Mouse (Mus musculus): ENCODE data around the gene Suv39h1. TPM values are rescaled to one million over a fixed set of nuclear protein-coding genes. Genes with fewer than 3 reads are reported as not detected.
"Not testable (repeated sequence)": the region's sequence is repeated elsewhere in the genome, so short reads cannot be mapped to it uniquely, and the experiment has no call there.

Gene Suv39h1
- total RNA-seq, 4 experiments from 2014 or later = 3.5 to 5.0 (median 4.3) TPM

DNA sequence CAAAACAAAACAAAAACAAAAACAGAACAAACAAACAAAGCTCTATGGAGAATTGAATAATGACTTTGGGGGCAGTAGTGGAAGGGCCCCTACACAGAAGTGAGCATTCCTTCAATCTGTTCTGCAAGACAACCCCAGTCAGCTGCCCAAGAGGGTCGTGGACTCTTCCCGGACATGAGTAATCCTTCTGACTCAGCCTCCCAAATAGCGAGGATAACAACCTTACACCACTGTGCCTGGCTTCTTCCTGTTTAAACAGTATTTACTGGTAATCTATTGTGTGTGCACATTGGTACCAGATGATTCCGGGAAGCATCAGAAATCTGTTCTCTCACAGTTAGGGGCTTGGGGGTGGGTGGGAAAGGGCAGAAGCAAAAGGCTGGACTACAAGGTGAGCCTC is 47.7 kb downstream of the Suv39h1 start:
- no peak for DNase-seq (ENCODE audit: low spot score in 2 of 2)

DNA sequence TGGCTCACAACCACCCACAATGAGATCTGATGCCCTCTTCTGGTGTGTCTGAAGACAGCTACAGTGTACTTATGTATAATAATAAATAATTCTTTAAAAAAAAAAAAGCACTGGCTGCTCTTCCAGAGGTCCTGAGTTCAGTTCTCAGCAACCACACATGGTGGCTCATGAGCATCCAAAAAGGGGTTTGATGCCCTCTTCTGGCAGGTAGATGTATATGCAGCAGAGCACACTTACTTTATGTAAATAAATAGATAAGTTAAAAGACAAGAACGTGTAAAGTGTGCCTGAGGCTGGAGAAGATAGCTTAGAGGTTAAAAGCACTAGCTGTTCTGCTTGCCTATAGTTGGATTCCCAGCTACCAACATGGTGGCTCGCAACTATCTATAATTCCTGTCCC is 49.8 kb downstream of the Suv39h1 start:
- no peak for DNase-seq (ENCODE audit: low spot score in 2 of 2)

DNA sequence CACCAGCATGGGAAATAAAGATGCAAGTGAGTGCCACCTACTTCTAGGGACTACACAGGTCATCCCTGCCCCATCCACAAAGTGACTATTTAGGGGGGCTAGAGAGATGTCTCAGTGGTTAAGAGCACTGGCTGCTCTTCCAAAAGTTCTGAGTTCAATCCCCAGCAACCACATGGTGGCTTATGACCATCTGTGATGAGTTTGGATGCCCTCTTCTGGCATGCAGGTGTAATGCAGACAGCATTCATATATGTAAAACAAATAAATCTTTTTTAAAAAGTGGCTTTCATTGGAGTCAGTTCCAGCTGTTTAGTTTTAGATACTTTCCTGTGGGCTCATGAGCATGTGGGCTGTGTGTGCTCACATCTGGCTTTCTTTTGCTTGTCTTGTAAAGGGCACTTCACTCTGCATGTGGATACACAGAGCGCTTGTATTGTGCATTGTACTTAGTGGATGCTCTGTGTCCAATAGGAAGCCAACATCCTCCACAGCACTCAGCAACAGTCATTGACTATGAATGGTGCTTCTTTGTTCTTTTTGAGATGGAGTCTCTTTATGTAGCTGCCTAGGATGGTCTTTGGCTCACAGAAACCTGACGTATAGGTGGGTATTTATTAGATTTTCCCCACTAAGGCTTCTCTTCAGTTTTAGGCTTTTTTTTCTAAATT is 54.3 kb downstream of the Suv39h1 start:
- DNase-seq (ENCODE audit: low spot score in 2 of 2) = no peak

DNA sequence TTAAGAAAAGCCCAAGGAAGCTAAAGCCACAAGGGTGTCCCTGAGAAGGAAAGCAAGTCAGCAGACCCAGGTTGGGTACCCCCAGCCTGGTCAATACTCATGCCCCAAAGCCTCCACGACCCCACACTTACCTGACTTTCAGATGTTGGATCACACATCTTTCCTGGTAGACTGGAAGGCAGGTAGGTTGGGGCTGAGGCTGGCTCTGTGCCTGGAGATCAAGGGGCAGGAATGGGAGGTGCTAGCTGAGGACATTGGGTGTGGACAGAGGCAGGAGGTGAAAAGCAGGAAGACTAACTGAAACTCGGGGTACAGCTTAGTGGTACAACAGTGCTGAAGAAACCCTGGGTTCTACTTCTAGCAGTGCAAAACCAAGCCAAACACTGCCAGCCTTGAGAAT is 56.3 kb downstream of the Suv39h1 start, which contains the start of gene Glod5:
Glod5 (minus strand) TSS at position 207 of the 400 bp plus-strand sequence.
- no peak for DNase-seq (ENCODE audit: low spot score in 2 of 2)

DNA sequence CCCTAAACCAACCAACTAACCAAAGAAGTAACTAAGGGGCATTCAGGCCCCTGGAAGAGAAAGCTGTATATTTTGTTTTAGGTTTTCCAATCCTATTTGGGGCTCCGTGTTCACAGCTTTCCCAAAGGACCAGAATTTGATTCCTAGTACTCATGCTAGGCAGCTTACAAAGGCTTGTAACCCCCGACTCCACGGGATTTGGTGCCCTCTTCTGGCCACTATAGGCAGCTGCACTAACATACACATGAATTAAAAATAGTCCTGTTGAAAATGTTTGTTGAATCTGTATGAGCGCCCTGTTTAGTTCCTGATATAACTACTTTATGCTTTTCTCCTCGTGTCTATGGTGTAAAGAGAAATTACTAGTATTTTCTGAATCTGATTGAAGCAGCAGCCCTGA is 57.4 kb downstream of the Suv39h1 start:
- DNase-seq (ENCODE audit: low spot score in 2 of 2) = no peak

DNA sequence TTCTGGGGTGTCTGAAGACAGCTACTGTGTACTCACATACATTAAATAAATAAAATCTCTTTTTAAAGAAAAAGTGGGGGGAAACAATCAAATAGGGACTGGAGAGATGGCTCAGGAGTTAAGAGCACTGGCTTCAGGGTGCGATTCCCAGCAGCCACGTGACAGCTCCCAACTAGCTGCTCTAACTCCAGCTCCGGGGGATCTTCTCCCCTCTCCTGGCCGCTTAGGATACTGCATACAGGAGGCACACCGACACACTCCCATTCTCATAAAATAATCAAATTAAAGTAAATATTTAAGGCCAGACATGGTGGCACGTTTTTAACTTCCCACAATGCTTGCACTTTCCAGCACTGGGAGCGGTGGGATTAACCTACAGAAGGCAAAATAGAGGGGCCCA is 58.9 kb downstream of the Suv39h1 start:
- DNase-seq (ENCODE audit: low spot score in 2 of 2) = not testable (repeated sequence)

DNA sequence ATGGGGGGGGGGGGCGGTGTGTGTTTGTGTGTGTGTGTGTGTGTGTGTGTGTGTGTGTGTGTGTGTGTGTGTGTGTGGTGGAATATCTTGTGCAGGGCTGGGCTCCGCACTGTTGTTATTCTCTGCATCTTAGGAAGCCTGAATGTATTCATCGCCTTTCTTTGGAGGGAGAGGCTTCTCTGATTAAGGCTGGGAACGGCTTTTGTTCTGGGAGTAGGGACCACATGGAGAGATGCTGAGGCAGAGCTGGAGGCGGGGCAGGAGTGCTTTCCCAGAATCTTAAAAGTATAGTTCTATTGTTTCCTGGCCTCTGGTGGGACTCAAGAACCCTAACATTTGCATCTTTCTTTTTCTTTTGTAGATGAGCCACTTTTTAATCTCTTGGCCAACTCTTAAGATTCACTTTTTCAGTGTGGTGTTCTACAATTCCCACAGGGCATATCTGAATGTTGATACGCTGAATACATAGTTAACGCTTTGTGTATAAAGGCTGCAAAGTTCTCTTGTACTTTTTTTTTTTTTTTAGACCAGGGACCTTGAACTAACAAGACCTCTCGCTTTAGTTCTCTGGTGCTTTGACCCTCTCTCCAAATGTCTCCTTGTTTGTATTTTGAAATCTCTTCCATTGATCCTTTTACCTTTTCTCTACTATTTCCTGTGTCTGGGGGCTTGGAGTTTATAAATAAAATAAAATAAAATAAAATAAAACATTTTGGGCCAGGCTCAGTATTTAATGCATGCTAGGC is 60.8 kb downstream of the Suv39h1 start:
- DNase-seq (ENCODE audit: low spot score in 2 of 2) = no peak

DNA sequence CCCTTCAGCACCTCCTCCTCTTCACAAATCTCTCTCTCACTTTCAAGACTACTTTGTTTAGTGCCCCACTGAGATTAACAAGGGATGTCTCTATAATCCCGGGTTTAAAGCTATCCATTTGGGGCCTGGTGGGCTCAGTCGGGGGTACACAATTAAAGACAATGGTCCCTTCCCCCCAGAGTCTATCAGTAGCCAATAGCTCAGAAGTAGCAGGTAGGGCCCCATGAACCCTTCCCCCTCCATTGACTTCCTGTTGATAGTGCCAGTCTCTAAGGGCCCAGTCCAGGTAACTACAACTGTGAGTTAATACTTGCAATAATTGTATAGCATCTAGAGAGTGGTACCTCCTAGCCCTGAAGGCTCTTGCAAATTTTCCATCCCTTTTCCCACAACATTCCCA is 61.4 kb downstream of the Suv39h1 start:
- no peak for DNase-seq (ENCODE audit: low spot score in 2 of 2)

Other genes starting within 250 kb of the Suv39h1 start
- 10 to 100 TPM; 13.8 to 17.8 (median 15.6) TPM for gene Otud5, start 233.4 kb downstream of the Suv39h1 start, total RNA-seq (2022)
- 1 to 10 TPM; 1.1 to 3.3 (median 1.7) TPM for gene Pim2, start 196.5 kb downstream of the Suv39h1 start, total RNA-seq (2022)
- gene Slc35a2, start 190.7 kb downstream of the Suv39h1 start, total RNA-seq (2022) = 10 to 100 TPM in 2 of 4 experiments, 1 to 10 TPM in 2; 8.5 to 11.3 (median 10.2) TPM
- gene Pqbp1, start 175.5 kb downstream of the Suv39h1 start, total RNA-seq (2022) = 10 to 100 TPM; 17.3 to 20.6 (median 19.3) TPM
- gene Timm17b, start 175.4 kb downstream of the Suv39h1 start, total RNA-seq (2022) = 10 to 100 TPM; 47.8 to 58.6 (median 53.9) TPM
- gene Gm10491, start 166.9 kb downstream of the Suv39h1 start, total RNA-seq (2022) = not detected
- 1 to 10 TPM in 1 of 4 experiments, under 1 TPM in 1, not detected in 2; 0.87 to 1.5 TPM for gene Gm10490, start 165.2 kb downstream of the Suv39h1 start, total RNA-seq (2022)
- not detected for gene Pcsk1n, start 154.9 kb downstream of the Suv39h1 start, total RNA-seq (2022)
- not detected for gene Eras, start 146.2 kb downstream of the Suv39h1 start, total RNA-seq (2022)
- gene Hdac6, start 126.9 kb downstream of the Suv39h1 start, total RNA-seq (2022) = 1 to 10 TPM; 3.8 to 6.2 (median 4.2) TPM
- gene Gata1, start 96.7 kb downstream of the Suv39h1 start, total RNA-seq (2022) = under 1 TPM in 1 of 4 experiments, not detected in 3; 0.13 TPM
- not detected for gene Glod5, start 56.3 kb downstream of the Suv39h1 start, total RNA-seq (2022)
- gene Was, start 15.7 kb upstream of the Suv39h1 start, total RNA-seq (2022) = under 1 TPM; 0.15 to 0.54 (median 0.45) TPM
- 10 to 100 TPM in 2 of 4 experiments, 1 to 10 TPM in 2; 8.7 to 10.4 (median 9.6) TPM for gene Wdr13, start 58.1 kb upstream of the Suv39h1 start, total RNA-seq (2022)
- gene Rbm3, start 71.1 kb upstream of the Suv39h1 start, total RNA-seq (2022) = 100 to 1,000 TPM in 1 of 4 experiments, 10 to 100 TPM in 3; 45.7 to 121 (median 61.8) TPM
- 1 to 10 TPM; 2.3 to 3.6 (median 3.0) TPM for gene Tbc1d25, start 101.4 kb upstream of the Suv39h1 start, total RNA-seq (2022)
- gene Ebp, start 118.8 kb upstream of the Suv39h1 start, total RNA-seq (2022) = 1 to 10 TPM; 5.4 to 8.3 (median 7.0) TPM
- gene Porcn, start 131.8 kb upstream of the Suv39h1 start, total RNA-seq (2022) = 1 to 10 TPM; 3.3 to 5.1 (median 4.2) TPM
- gene Ftsj1, start 177.6 kb upstream of the Suv39h1 start, total RNA-seq (2022) = 10 to 100 TPM; 11.9 to 15.5 (median 14.0) TPM
- not detected for gene Slc38a5, start 196.4 kb upstream of the Suv39h1 start, total RNA-seq (2022)

Measured in gastrocnemius, adult 8-10 months (tissue).